Mouse (Mus musculus): ENCODE measurements at regions not wholly inside any gene's neighbourhood (a gene's known extent, or its start where the extent isn't known, plus 50 kb on each side); places are given as distances from the start of the nearest gene placed in this dataset.

GRCm38 (mm10) chr3:115603803-115604202 is 111.1 kb downstream of the S1pr1 start:
- TF ChIP-seq CTCF (conservative IDR thresholded peaks at IDR 0.05; ENCODE audit: low read length) (no peak), POU5F1 (IDR thresholded peaks at IDR 0.05; ENCODE audit: borderline replicate concordance, low read length) (no peak)
